In genomic region chr12:76708956-76709794, GRCm38 (mm10) we compare ENCODE assay signal across 8 mouse cellular contexts. TPM values are rescaled to one million over a fixed set of nuclear protein-coding genes. Genes with fewer than 3 reads are reported as not detected.
A peak's percentile ranks its signal among the peaks of the same experiment; 100 is the strongest.
DNase-seq lines count a peak whose midpoint lies in the region; ATAC-seq and TF ChIP-seq lines count a peak whose summit lies in the region.

No protein-coding gene starts in this region.

- 6% methylated on average over 31 of the region's 34 CpGs for WGBS in bone marrow, adult 2 months
- 15% methylated on average over 11 of the region's 34 CpGs for WGBS in embryonic facial prominence, embryonic 14.5 days
- 5% methylated on average over 32 of the region's 34 CpGs for WGBS in heart, embryonic 12.5 days
- 2% methylated on average over 33 of the region's 34 CpGs for WGBS in kidney, embryonic 14.5 days
- 5% methylated on average over 30 of the region's 34 CpGs for WGBS in lung, embryonic 14.5 days

- H3K27ac ChIP-seq in bone marrow, adult 2 months (ENCODE audit: control insufficient read depth, insufficient read depth, low read depth, low read length, poor library complexity) = peak overlapping the region; percentile 80
- H3K27ac ChIP-seq in embryonic facial prominence, embryonic 14.5 days (replicated peaks; ENCODE audit: low read depth, low read length) = no peak overlapping the region
- peak overlapping the region; percentile 67 for H3K27ac ChIP-seq in heart, embryonic 12.5 days (ENCODE audit: poor library complexity, severe bottlenecking)
- no peak overlapping the region for H3K27ac ChIP-seq in kidney, embryonic 14.5 days (ENCODE audit: low read depth, low read length)
- H3K27ac ChIP-seq in lung, embryonic 14.5 days (ENCODE audit: low read depth) = peak overlapping the region; percentile 38; the same call in 1 of the 2 replicates

- H3K9me3 ChIP-seq in G1E (replicated peaks) = no peaks in the 10 kb centered on the region
- H3K9me3 ChIP-seq in embryonic facial prominence, embryonic 14.5 days (ENCODE audit: control insufficient read depth, low read length) = no peaks in the 10 kb centered on the region
- H3K9me3 ChIP-seq in heart, embryonic 12.5 days (replicated peaks) = no peaks in the 10 kb centered on the region
- no peaks in the 10 kb centered on the region for H3K9me3 ChIP-seq in kidney, embryonic 14.5 days (ENCODE audit: control insufficient read depth, low read length)
- no peaks in the 10 kb centered on the region for H3K9me3 ChIP-seq in lung, embryonic 14.5 days (ENCODE audit: low read depth, low read length)

- no peak for TF ChIP-seq CTCF in G1E (IDR thresholded peaks at IDR 0.05; ENCODE audit: low read depth, low read length)
- TF ChIP-seq CTCF in bone marrow, adult 2 months (IDR thresholded peaks at IDR 0.05; ENCODE audit: control insufficient read depth, insufficient read depth, low read length) = no peak
- no peak for TF ChIP-seq CTCF in lung, embryonic 14.5 days (IDR thresholded peaks at IDR 0.05; ENCODE audit: low read depth)

- no peaks in the 10 kb centered on the region for H3K27me3 ChIP-seq in G1E (ENCODE audit: insufficient read depth, low read length)
- peaks cover 72% of the 10 kb centered on the region for H3K27me3 ChIP-seq in embryonic facial prominence, embryonic 14.5 days (replicated peaks; ENCODE audit: control insufficient read depth, insufficient read depth, low read length)
- peaks cover 27% of the 10 kb centered on the region for H3K27me3 ChIP-seq in heart, embryonic 12.5 days (replicated peaks)
- H3K27me3 ChIP-seq in kidney, embryonic 14.5 days (ENCODE audit: control insufficient read depth, insufficient read depth, low read length) = peaks cover 48% of the 10 kb centered on the region
- H3K27me3 ChIP-seq in lung, embryonic 14.5 days (ENCODE audit: insufficient read depth, low read length) = peaks cover 59% of the 10 kb centered on the region

- peaks cover 28% of the 10 kb centered on the region for H3K36me3 ChIP-seq in G1E (replicated peaks)
- H3K36me3 ChIP-seq in embryonic facial prominence, embryonic 14.5 days (ENCODE audit: control insufficient read depth, insufficient read depth, low read length) = no peaks in the 10 kb centered on the region
- no peaks in the 10 kb centered on the region for H3K36me3 ChIP-seq in heart, embryonic 12.5 days
- no peaks in the 10 kb centered on the region for H3K36me3 ChIP-seq in kidney, embryonic 14.5 days (ENCODE audit: control insufficient read depth, insufficient read depth, low read length)
- no peaks in the 10 kb centered on the region for H3K36me3 ChIP-seq in lung, embryonic 14.5 days (ENCODE audit: insufficient read depth)

- H3K9ac ChIP-seq in embryonic facial prominence, embryonic 14.5 days (ENCODE audit: low read depth, low read length) = peak overlapping the region; percentile 56
- H3K9ac ChIP-seq in heart, embryonic 12.5 days = peak overlapping the region; percentile 82
- H3K9ac ChIP-seq in kidney, embryonic 14.5 days (ENCODE audit: low read depth, low read length) = peak overlapping the region; percentile 61
- peak overlapping the region; percentile 58 for H3K9ac ChIP-seq in lung, embryonic 14.5 days

- DNase-seq in G1E (ENCODE audit: low spot score) = no peak
- DNase-seq in embryonic facial prominence, embryonic 14.5 days (ENCODE audit: low spot score) = no peak
- DNase-seq in lung, embryonic 14.5 days = peak; percentile 46
- no peak for DNase-seq in thymus, postnatal 4 days

- peak overlapping the region; percentile 100 for H3K4me2 ChIP-seq in embryonic facial prominence, embryonic 14.5 days (ENCODE audit: low read depth, low read length)
- peak overlapping the region; percentile 92 for H3K4me2 ChIP-seq in heart, embryonic 12.5 days
- H3K4me2 ChIP-seq in kidney, embryonic 14.5 days (replicated peaks; ENCODE audit: low read depth, low read length) = peak overlapping the region; percentile 100
- peak overlapping the region; percentile 100 for H3K4me2 ChIP-seq in lung, embryonic 14.5 days

- peak overlapping the region; percentile 80 for H3K4me3 ChIP-seq in G1E (ENCODE audit: low read depth, low read length)
- peak overlapping the region; percentile 82 for H3K4me3 ChIP-seq in bone marrow, adult 2 months (replicated peaks; ENCODE audit: control insufficient read depth, low read depth, low read length)
- peak overlapping the region; percentile 67 for H3K4me3 ChIP-seq in embryonic facial prominence, embryonic 14.5 days (ENCODE audit: low read depth, low read length)
- H3K4me3 ChIP-seq in heart, embryonic 12.5 days = peak overlapping the region; percentile 74
- H3K4me3 ChIP-seq in kidney, embryonic 14.5 days (ENCODE audit: low read length) = peak overlapping the region; percentile 67
- peak overlapping the region; percentile 61 for H3K4me3 ChIP-seq in lung, embryonic 14.5 days (ENCODE audit: low read depth, low read length)

- peak; percentile 32; the same call in 1 of the 2 replicates for ATAC-seq in G1E (ENCODE audit: extremely low read depth, insufficient number of reproducible peaks, low FRiP score, poor library complexity, severe bottlenecking)
- ATAC-seq in embryonic facial prominence, embryonic 14.5 days (ENCODE audit: low read depth) = peak; percentile 37; the same call in 1 of the 2 replicates
- peak; percentile 78 for ATAC-seq in heart, embryonic 12.5 days (ENCODE audit: insufficient number of reproducible peaks, low FRiP score)
- peak; percentile 57 for ATAC-seq in kidney, embryonic 14.5 days (ENCODE audit: low FRiP score, low TSS enrichment)
- ATAC-seq in lung, embryonic 14.5 days (ENCODE audit: insufficient read depth) = peak; percentile 45
- ATAC-seq in neutrophil, adult 5-6 weeks (ENCODE audit: extremely low read depth, insufficient number of reproducible peaks, low FRiP score, poor library complexity, severe bottlenecking) = 0 out of 2 replicates have a peak, but pooled peaks have one; percentile 0

- TF ChIP-seq POLR2A in bone marrow, adult 2 months (IDR thresholded peaks at IDR 0.05; ENCODE audit: borderline replicate concordance, control insufficient read depth, low read depth, low read length) = peak; percentile 7; the same call in 1 of the 2 replicates

- H3K4me1 ChIP-seq in G1E (ENCODE audit: insufficient read depth, low read depth, low read length) = peaks cover 84% of the 10 kb centered on the region
- no peaks in the 10 kb centered on the region; the same call in 1 of the 2 replicates for H3K4me1 ChIP-seq in bone marrow, adult 2 months (ENCODE audit: control insufficient read depth, insufficient read depth, low read length)
- H3K4me1 ChIP-seq in embryonic facial prominence, embryonic 14.5 days (ENCODE audit: control insufficient read depth, insufficient read depth, low read length) = peaks cover 11% of the 10 kb centered on the region; the same call in 1 of the 2 replicates
- peaks cover 11% of the 10 kb centered on the region for H3K4me1 ChIP-seq in heart, embryonic 12.5 days (replicated peaks)
- H3K4me1 ChIP-seq in kidney, embryonic 14.5 days (ENCODE audit: control insufficient read depth, insufficient read depth, low read length) = peaks cover 8% of the 10 kb centered on the region
- no peaks in the 10 kb centered on the region for H3K4me1 ChIP-seq in lung, embryonic 14.5 days (ENCODE audit: insufficient read depth)

RNA-seq across cellular contexts. Expression of gene Sptb, which starts 1.2 kb away (rescaled TPM):
- total RNA-seq in G1E (2014; fragmentation: Nextera tagmentation) (151 and 231 TPM in 2 replicates), G1E (2017) (64.1 and 78.7 TPM in 2 replicates)
- polyA plus RNA-seq in G1E (2012) = 158 and 169 TPM in 2 replicates
- 89.3 and 102 TPM in 2 replicates for polyA plus RNA-seq in bone marrow, adult 2 months (2011; ENCODE audit: insufficient read depth, insufficient read length, low replicate concordance, missing spikeins)
- polyA plus RNA-seq in embryonic facial prominence, embryonic 14.5 days (2014; fragmentation: Nextera tagmentation; extraction: Ambion mirVana) = 2.3 and 3.3 TPM in 2 replicates
- polyA plus RNA-seq in heart, embryonic 12.5 days (2016; fragmentation: Nextera tagmentation; extraction: Ambion mirVana) = 13.4 and 13.5 TPM in 2 replicates
- 0.40 and 1.0 TPM in 2 replicates for polyA plus RNA-seq in kidney, embryonic 14.5 days (2014; fragmentation: Nextera tagmentation; extraction: Ambion mirVana)
- polyA plus RNA-seq in lung, embryonic 14.5 days (2014; fragmentation: Nextera tagmentation; extraction: Ambion mirVana) = 1.1 and 1.2 TPM in 2 replicates
- total RNA-seq in neutrophil, adult 5-6 weeks (2017) = 1.4 and 2.0 TPM in 2 replicates

RNA-seq across cellular contexts. Expression of gene Churc1, which starts 56.2 kb away (rescaled TPM):
- total RNA-seq in G1E (2014; fragmentation: Nextera tagmentation) (29.7 and 46.1 TPM in 2 replicates), G1E (2017) (123 and 131 TPM in 2 replicates)
- polyA plus RNA-seq in G1E (2012) = 8.0 and 16.5 TPM in 2 replicates
- polyA plus RNA-seq in bone marrow, adult 2 months (2011; ENCODE audit: insufficient read depth, insufficient read length, low replicate concordance, missing spikeins) = 24.8 and 32.2 TPM in 2 replicates
- polyA plus RNA-seq in embryonic facial prominence, embryonic 14.5 days (2014; fragmentation: Nextera tagmentation; extraction: Ambion mirVana) = 88.8 and 99.4 TPM in 2 replicates
- 124 and 131 TPM in 2 replicates for polyA plus RNA-seq in heart, embryonic 12.5 days (2016; fragmentation: Nextera tagmentation; extraction: Ambion mirVana)
- 138 and 171 TPM in 2 replicates for polyA plus RNA-seq in kidney, embryonic 14.5 days (2014; fragmentation: Nextera tagmentation; extraction: Ambion mirVana)
- 119 and 137 TPM in 2 replicates for polyA plus RNA-seq in lung, embryonic 14.5 days (2014; fragmentation: Nextera tagmentation; extraction: Ambion mirVana)
- total RNA-seq in neutrophil, adult 5-6 weeks (2017) = 31.2 and 49.4 TPM in 2 replicates

RNA-seq across cellular contexts. Expression of gene Fntb, which starts 56.2 kb away (rescaled TPM):
- 47.0 and 79.8 TPM in 2 replicates for total RNA-seq in G1E (2014; fragmentation: Nextera tagmentation)
- 10.4 and 12.2 TPM in 2 replicates for total RNA-seq in G1E (2017)
- 29.3 and 30.1 TPM in 2 replicates for polyA plus RNA-seq in G1E (2012)
- 12.5 and 15.7 TPM in 2 replicates for polyA plus RNA-seq in bone marrow, adult 2 months (2011; ENCODE audit: insufficient read depth, insufficient read length, low replicate concordance, missing spikeins)
- 41.4 and 44.6 TPM in 2 replicates for polyA plus RNA-seq in embryonic facial prominence, embryonic 14.5 days (2014; fragmentation: Nextera tagmentation; extraction: Ambion mirVana)
- 30.9 and 31.7 TPM in 2 replicates for polyA plus RNA-seq in heart, embryonic 12.5 days (2016; fragmentation: Nextera tagmentation; extraction: Ambion mirVana)
- 36.5 and 42.3 TPM in 2 replicates for polyA plus RNA-seq in kidney, embryonic 14.5 days (2014; fragmentation: Nextera tagmentation; extraction: Ambion mirVana)
- 43.5 and 48.4 TPM in 2 replicates for polyA plus RNA-seq in lung, embryonic 14.5 days (2014; fragmentation: Nextera tagmentation; extraction: Ambion mirVana)
- 6.2 and 6.4 TPM in 2 replicates for total RNA-seq in neutrophil, adult 5-6 weeks (2017)

Comparison
In these comparisons a context has a peak if more than half of its experiments do, and no peak if none do; other contexts are left out.
1. ATAC-seq: peak in every context shown above with its lines; median percentile 78 in heart, embryonic 12.5 days; 57 in kidney, embryonic 14.5 days; 45 in lung, embryonic 14.5 days; 37 in embryonic facial prominence, embryonic 14.5 days; 32 in G1E; 0 in neutrophil, adult 5-6 weeks.
2. H3K27ac ChIP-seq: peak in bone marrow, adult 2 months (single experiment), heart, embryonic 12.5 days (single experiment) and lung, embryonic 14.5 days (single experiment); none in embryonic facial prominence, embryonic 14.5 days (single experiment) and kidney, embryonic 14.5 days (single experiment).
3. Peak in every context shown above with its lines, with median percentiles within 50 percentile points of each other: H3K4me3 ChIP-seq, H3K4me2 ChIP-seq and H3K9ac ChIP-seq.